Mouse (Mus musculus) intestine, postnatal 0 days (tissue): ENCODE measurements around the gene Zp3. TPM values are rescaled to one million over a fixed set of nuclear protein-coding genes. Genes with fewer than 3 reads are reported as not detected.
A peak's percentile ranks its signal among the peaks of the same experiment; 100 is the strongest.

Source experiments
- ATAC-seq: fragments of 200-750 bp; cut with Nextera tagmentation; 2 replicates; pipeline ENCODE4 v1.8.0; 2017; ENCODE audit warnings: mild to moderate bottlenecking, moderate TSS enrichment, moderate library complexity
- H3K27ac ChIP-seq: fragments of 300-500 bp; sonication (generic); 2 replicates; pipeline ENCODE4 v1.5.1; 2014; ENCODE audit warnings: mild to moderate bottlenecking, low read depth, low read length, moderate library complexity
- H3K27me3 ChIP-seq: fragments of 300-500 bp; sonication (generic); replicated peaks from 2 replicates; pipeline ENCODE4 v1.6.1; 2014; ENCODE audit warnings: low read length, mixed read lengths; ENCODE audit not compliant: control insufficient read depth, insufficient read depth
- H3K36me3 ChIP-seq: fragments of 300-500 bp; sonication (generic); 2 replicates; pipeline ENCODE4 v1.6.1; 2014; ENCODE audit warnings: mild to moderate bottlenecking, moderate library complexity; ENCODE audit not compliant: control insufficient read depth, insufficient read depth
- H3K4me1 ChIP-seq: fragments of 300-500 bp; sonication (generic); replicated peaks from 2 replicates; pipeline ENCODE4 v1.6.1; 2014; ENCODE audit warnings: antibody characterized with exemption, low read length, mixed read lengths; ENCODE audit not compliant: control insufficient read depth, insufficient read depth
- H3K4me2 ChIP-seq: fragments of 300-500 bp; sonication (generic); replicated peaks from 2 replicates; pipeline ENCODE4 v1.6.1; 2014; ENCODE audit warnings: low read depth, mild to moderate bottlenecking, moderate library complexity
- H3K4me3 ChIP-seq: fragments of 300-500 bp; sonication (generic); 2 replicates; pipeline ENCODE4 v1.5.1; 2014; ENCODE audit warnings: low read depth, low read length
- H3K9ac ChIP-seq: fragments of 300-500 bp; sonication (generic); 2 replicates; pipeline ENCODE4 v1.6.1; 2014; ENCODE audit warnings: mild to moderate bottlenecking, low read depth, low read length
- H3K9me3 ChIP-seq: fragments of 300-500 bp; sonication (generic); 2 replicates; pipeline ENCODE4 v1.6.1; 2016; ENCODE audit warnings: mixed run types; ENCODE audit not compliant: control insufficient read depth
- CTCF ChIP-seq: sonication (generic); IDR thresholded peaks from 2 replicates; pipeline ENCODE4 v1.5.1; 2016; ENCODE audit warnings: low read depth, mild to moderate bottlenecking, control low read depth, antibody characterized with exemption, moderate library complexity
- WGBS: fragments of 180-500 bp; shearing (Covaris S2); extraction: QIAGEN DNeasy Blood & Tissue Kit; methylation state at CpG from one replicate; pipeline ENCODE4 v1.1.7; 2014; 5-methylcytosine and 5-hydroxymethylcytosine counted together
- polyA plus RNA-seq: library from polyadenylated mRNA; unstranded; fragments of >200 nt; fragmentation: Nextera tagmentation; extraction: Ambion mirVana; gene quantifications from 2 replicates; pipeline ENCODE4 v1.2.1, GENCODE M21; 2015

Zp3 gene
- polyA plus RNA-seq, 1 experiment from 2014 or later = not detected

DNA sequence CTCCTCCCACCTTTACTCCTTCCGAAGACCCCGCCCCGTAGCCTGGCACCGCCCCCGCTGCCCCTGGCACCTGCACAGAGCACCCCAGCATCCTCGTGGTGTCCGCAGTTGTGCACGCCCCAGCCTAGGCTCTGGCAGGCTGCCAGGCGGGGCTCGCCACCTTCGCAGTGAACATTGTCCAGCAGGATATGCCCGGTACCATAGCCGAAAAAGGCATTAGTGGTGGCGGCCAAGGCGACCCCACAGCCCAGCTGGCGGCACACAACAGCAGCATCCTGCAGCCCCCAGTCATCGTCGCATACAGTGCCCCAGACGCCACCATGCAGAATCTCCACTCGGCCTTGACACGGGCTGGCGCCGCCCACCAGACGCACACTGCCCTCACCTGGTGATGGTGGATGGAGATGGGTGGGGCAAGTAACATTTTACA lies 14.4 kb upstream of the Zp3 start:
- peak overlapping the region; percentile 64 for H3K4me2 ChIP-seq
- H3K27me3 ChIP-seq = no peaks in the 10 kb centered on the region
- TF ChIP-seq CTCF = peak; percentile 68
- no peak overlapping the region for H3K27ac ChIP-seq
- H3K9ac ChIP-seq = no peak overlapping the region
- no peak for ATAC-seq
- 0 out of 2 replicates have a peak, but pooled peaks cover 7% of the 10 kb centered on the region for H3K4me1 ChIP-seq
- WGBS = 5% methylated on average over 24 of the region's 24 CpGs
- H3K9me3 ChIP-seq = no peaks in the 10 kb centered on the region
- 0 out of 2 replicates have a peak overlapping the region, but pooled peaks have one; percentile 16 for H3K4me3 ChIP-seq
- H3K36me3 ChIP-seq = no peaks in the 10 kb centered on the region

DNA sequence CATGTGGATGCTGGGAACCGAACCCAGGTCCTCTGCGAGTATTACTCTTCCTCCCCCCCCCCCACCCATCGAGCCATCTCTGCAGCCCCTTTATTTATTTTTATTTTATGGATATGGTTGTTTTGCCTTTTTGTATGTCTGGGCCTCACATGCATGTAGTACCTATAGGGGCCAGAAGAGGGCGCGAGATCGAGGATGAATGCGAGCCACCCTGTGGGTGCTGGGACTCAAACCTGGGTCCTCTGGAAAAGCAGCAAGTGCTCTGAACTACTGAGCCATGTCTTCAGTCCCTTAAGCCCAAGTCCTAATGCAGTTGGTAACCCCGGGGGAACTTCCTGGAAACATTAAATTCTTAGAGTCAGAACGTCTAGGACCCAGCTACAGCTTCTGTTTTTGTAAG lies 13.0 kb upstream of the Zp3 start:
- H3K4me2 ChIP-seq = no peak overlapping the region
- H3K4me3 ChIP-seq = no peak overlapping the region
- peak; percentile 57 for TF ChIP-seq CTCF
- no peak overlapping the region for H3K27ac ChIP-seq
- no peaks in the 10 kb centered on the region for H3K36me3 ChIP-seq
- H3K4me1 ChIP-seq = 0 out of 2 replicates have a peak, but pooled peaks cover 1% of the 10 kb centered on the region
- no peaks in the 10 kb centered on the region for H3K27me3 ChIP-seq
- no peak for ATAC-seq
- H3K9me3 ChIP-seq = no peaks in the 10 kb centered on the region
- WGBS = 60% methylated on average over 9 of the region's 9 CpGs
- H3K9ac ChIP-seq = no peak overlapping the region

DNA sequence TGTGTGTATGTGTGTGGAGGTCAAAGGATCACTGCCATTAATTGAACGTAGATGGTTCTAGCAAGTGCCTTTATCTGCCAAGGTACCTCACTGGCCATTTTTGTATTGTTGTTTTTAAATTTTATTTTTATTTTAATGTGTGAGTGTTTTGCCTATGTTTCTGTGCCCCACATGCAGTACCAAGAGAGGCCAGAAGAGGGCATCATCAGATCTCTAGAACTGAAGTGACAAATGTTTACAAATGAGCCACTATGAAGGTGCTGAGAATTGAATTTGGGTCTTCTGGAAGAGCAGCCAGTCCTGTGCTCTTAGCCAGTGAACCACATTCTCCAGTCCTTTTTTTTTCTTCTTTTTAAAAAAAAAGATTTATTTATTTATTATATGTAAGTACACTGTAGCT lies 11.1 kb upstream of the Zp3 start:
- Histone ChIP-seq H3K27me3 (no peaks in the 10 kb centered on the region), H3K4me2 (no peak overlapping the region), H3K4me3 (no peak overlapping the region)

DNA sequence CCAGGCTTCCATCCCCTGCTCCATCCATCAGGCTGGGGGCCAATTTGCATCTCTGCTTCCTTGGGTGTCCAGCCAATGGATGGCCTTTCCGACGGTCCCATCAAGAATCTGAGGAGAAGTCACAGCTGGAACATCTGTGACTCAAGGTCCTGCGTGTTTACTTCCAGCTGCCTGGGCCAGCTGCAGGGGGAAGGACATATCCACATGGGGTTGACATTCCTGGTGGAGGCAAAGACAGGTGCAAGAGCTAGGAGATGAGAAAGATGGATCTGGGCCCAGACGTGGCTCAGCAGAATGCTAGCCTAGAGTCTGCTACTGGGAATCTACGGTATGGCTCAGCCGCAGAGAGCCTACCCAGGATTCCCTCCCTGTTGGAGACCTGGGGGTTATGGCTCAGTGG lies 9.7 kb upstream of the Zp3 start:
- Histone ChIP-seq H3K27me3 (no peaks in the 10 kb centered on the region), H3K4me1 (no peaks in the 10 kb centered on the region), H3K9me3 (no peaks in the 10 kb centered on the region), H3K9ac (no peak overlapping the region), H3K4me2 (no peak overlapping the region), H3K27ac (no peak overlapping the region), H3K4me3 (no peak overlapping the region), H3K36me3 (no peaks in the 10 kb centered on the region)
- TF ChIP-seq CTCF = no peak
- 69% methylated on average over 6 of the region's 6 CpGs for WGBS
- no peak for ATAC-seq

More for the DNA sequence above, 11.1 kb upstream of the Zp3 start:
- TF ChIP-seq CTCF = peak; percentile 73
- Histone ChIP-seq H3K9ac (no peak overlapping the region), H3K36me3 (no peaks in the 10 kb centered on the region), H3K9me3 (no peaks in the 10 kb centered on the region), H3K4me1 (no peaks in the 10 kb centered on the region), H3K27ac (no peak overlapping the region)
- ATAC-seq = no peak
- 70% methylated on average over 1 of the region's 1 CpGs for WGBS

DNA sequence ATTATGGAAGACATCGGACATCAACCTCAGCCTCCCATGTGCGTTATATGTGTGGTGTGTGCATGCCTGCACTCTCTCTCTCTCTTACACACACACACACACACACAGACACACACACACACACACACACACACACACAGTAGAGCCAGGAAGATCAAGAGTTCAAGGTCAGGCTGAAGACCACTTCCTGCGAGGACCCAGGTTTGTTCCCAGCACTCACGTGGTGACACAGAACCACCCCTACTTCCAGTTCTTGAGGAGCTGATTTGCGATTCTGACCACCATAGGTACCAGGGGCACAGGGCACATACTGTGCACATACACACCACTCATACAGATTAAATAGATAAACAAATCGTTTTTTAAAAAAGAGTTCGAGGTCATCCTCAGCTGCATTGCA lies 8.0 kb upstream of the Zp3 start:
- 74% methylated on average over 7 of the region's 7 CpGs for WGBS
- H3K9me3 ChIP-seq = no peaks in the 10 kb centered on the region
- H3K27me3 ChIP-seq = no peaks in the 10 kb centered on the region
- H3K4me3 ChIP-seq = no peak overlapping the region
- H3K4me2 ChIP-seq = no peak overlapping the region
- TF ChIP-seq CTCF = no peak
- ATAC-seq = no peak
- no peak overlapping the region for H3K27ac ChIP-seq
- no peak overlapping the region for H3K9ac ChIP-seq
- H3K4me1 ChIP-seq = no peaks in the 10 kb centered on the region
- no peaks in the 10 kb centered on the region for H3K36me3 ChIP-seq

DNA sequence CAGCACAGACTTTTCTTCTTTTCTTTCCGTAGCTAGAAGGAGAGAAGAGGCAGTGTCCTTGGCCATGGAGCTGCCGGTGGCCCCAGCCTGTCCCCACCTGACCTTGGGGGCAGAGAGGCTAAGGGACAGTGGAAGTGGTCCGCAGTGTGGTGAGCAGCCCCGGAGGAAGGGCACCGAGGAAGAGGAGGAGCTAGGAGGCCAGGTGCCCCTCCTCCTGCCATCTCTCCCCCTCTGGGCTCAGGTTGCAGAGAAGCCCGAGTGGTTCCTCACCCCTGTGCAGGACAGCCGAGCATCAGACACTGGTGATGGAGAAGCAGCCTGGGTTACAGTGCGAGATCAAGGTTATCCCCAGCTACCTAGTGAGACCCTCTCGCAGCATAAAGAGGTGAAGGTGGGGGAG lies 5.5 kb upstream of the Zp3 start, which contains the start of gene Ssc4d:
TSS of gene Ssc4d (minus strand) at position 167 of the 400 bp plus-strand sequence.
- no peaks in the 10 kb centered on the region for H3K9me3 ChIP-seq
- H3K4me2 ChIP-seq = no peak within 1 kb of the TSS
- TF ChIP-seq CTCF = no peak
- H3K27me3 ChIP-seq = no peaks in the 10 kb centered on the region
- no peak within 1 kb of the TSS for H3K4me3 ChIP-seq
- 29% methylated on average over 9 of the region's 9 CpGs for WGBS
- no peaks in the 10 kb centered on the region for H3K36me3 ChIP-seq
- no peak for ATAC-seq
- no peaks in the 10 kb centered on the region for H3K4me1 ChIP-seq
- no peak within 1 kb of the TSS for H3K27ac ChIP-seq
- no peak within 1 kb of the TSS for H3K9ac ChIP-seq
